Mouse (Mus musculus): ENCODE measurements around the gene Igfbp7. TPM values are rescaled to one million over a fixed set of nuclear protein-coding genes. Genes with fewer than 3 reads are reported as not detected.

Gene Igfbp7
- 450 TPM for polyA plus RNA-seq (2014; fragmentation: Illumina TruSeq; extraction: RNeasy Lipid Tissue Mini Kit (QIAGEN cat#74804); ENCODE audit: low read depth, low replicate concordance)

GRCm38 (mm10) chr5:77407341-77408298 is at the start of gene Igfbp7:
Gene Igfbp7 (minus strand): TSS chr5:77408041.

GRCm38 (mm10) chr5:77309924-77310772 is 97.7 kb downstream of the Igfbp7 start, which contains the start of the genes Noa1 and Polr2b:
Gene Noa1 (minus strand): TSS chr5:77310084.
Gene Polr2b (plus strand): TSS chr5:77310147.

Other genes starting within 250 kb of the Igfbp7 start
- 470 TPM for gene Spink2, start 196.6 kb downstream of the Igfbp7 start, polyA plus RNA-seq (2014; fragmentation: Illumina TruSeq; extraction: RNeasy Lipid Tissue Mini Kit (QIAGEN cat#74804); ENCODE audit: low read depth, low replicate concordance)
- gene Rest, start 142.6 kb downstream of the Igfbp7 start, polyA plus RNA-seq (2014; fragmentation: Illumina TruSeq; extraction: RNeasy Lipid Tissue Mini Kit (QIAGEN cat#74804); ENCODE audit: low read depth, low replicate concordance): 13.0 TPM
- 12.5 TPM for gene Noa1, start 98.0 kb downstream of the Igfbp7 start, polyA plus RNA-seq (2014; fragmentation: Illumina TruSeq; extraction: RNeasy Lipid Tissue Mini Kit (QIAGEN cat#74804); ENCODE audit: low read depth, low replicate concordance)
- 45.1 TPM for gene Polr2b, start 97.9 kb downstream of the Igfbp7 start, polyA plus RNA-seq (2014; fragmentation: Illumina TruSeq; extraction: RNeasy Lipid Tissue Mini Kit (QIAGEN cat#74804); ENCODE audit: low read depth, low replicate concordance)

All from adipose tissue, adult 10 weeks (tissue).